Mouse (Mus musculus) common myeloid progenitor, adult 5-6 weeks (primary cell): ENCODE data around the gene Acta1. TPM values are rescaled to one million over a fixed set of nuclear protein-coding genes. Genes with fewer than 3 reads are reported as not detected.

Experiments
- ATAC-seq: replicated peaks from 2 replicates; pipeline ENCODE4 v1.8.0; 2016; ENCODE audit warnings: low read depth, mild to moderate bottlenecking, moderate TSS enrichment, inconsistent platforms; ENCODE audit not compliant: poor library complexity, severe bottlenecking
- total RNA-seq: library from RNA; stranded (forward); fragments of 200-1000, 187-1606 nt; gene quantifications from 2 replicates; pipeline ENCODE4 v1.2.3, GENCODE M21; 2017

The Acta1 gene
- total RNA-seq: not detected in 2 replicates

GRCm38 (mm10) chr8:123894502-123895097 lies at the start of gene Acta1:
TSS of gene Acta1 (minus strand) at chr8:123894751.
- ATAC-seq: no peak

- ATAC-seq: no peak
These were observed 34.5 kb upstream of the Acta1 start for GRCm38 (mm10) chr8:123929026-123929425.

DNA sequence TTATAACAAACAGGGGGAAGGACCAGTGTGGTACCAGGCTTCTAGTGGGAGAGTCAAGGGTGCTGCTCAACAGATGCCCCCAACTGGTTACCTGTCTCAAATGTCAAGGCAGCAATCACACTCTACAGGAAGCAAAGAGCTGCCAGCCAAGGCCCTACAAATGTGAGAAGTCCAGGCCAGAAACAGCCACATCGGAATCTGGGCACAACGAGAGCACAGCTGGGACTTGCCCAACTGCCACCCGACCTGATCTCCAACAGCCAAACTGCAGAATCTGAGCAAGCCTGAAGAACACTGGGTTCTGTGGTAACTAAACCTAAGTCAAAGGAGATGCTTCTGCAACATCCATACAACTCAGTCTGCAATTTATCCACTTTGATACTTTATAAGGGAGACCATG lies 31.1 kb upstream of the Acta1 start:
- ATAC-seq: no peak

DNA sequence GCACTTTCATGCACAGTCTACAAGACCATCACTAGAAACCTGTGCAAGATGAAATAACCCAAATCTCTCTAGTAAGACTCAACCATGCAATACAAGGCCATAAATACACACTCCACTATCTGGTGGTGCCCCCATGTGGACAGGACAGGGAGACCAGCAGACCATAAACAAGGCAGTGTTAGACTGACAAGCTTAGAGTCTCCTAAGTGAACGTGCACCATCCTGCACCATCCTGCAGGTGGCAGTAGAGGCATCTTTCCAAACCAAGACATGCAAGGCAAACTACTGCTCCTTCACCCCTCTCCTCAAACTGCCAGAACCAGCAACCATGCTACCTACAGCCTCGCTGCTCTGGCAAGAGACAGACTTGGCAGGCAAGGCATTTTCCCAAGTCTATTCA lies 30.2 kb upstream of the Acta1 start:
- ATAC-seq: peak; percentile 98

GRCm38 (mm10) chr8:123914635-123915034 lies 20.1 kb upstream of the Acta1 start:
- ATAC-seq: no peak

GRCm38 (mm10) chr8:123912265-123912664 lies 17.7 kb upstream of the Acta1 start:
- ATAC-seq: no peak

GRCm38 (mm10) chr8:123907604-123908003 lies 13.1 kb upstream of the Acta1 start:
- ATAC-seq: no peak

DNA sequence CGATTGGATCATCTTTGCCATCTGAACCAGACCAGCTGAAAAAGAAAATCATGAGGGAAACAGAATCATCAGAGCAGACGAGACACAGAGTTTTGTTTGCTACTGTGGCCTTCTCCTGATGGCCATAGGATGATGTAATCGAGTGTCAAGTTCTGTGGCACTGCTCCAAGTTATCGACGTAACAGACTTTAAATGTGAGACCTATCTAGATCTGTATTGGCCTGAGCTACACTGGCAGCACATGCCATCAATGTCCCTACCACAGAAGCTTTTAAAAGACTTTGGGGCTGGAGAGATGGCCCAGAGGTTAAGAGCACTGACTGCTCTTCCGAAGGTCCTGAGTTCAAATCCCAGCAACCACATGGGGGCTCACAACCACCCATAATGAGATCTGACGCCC lies 8.1 kb upstream of the Acta1 start:
- ATAC-seq: no peak

GRCm38 (mm10) chr8:123899366-123899765 lies 4.8 kb upstream of the Acta1 start:
- ATAC-seq: no peak

DNA sequence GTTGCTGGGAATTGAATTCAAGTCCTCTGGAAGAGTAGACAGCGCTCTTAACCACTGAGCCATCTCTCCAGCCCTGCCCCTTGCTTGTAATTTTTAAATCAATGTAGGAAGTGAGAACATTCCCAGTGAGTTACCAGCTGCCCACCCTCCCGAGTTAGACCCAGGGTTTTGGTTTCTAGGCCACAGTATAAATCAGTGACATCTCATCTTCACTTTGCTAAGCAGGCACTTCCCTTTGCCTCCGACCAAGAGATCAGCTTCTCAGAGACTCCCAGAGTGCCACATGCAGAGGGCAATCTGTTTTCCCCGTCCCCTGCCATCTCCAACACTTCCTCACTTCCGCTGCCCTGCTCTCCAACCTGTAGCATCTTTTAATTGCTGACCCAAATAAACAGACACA lies 4.0 kb upstream of the Acta1 start:
- no peak for ATAC-seq

DNA sequence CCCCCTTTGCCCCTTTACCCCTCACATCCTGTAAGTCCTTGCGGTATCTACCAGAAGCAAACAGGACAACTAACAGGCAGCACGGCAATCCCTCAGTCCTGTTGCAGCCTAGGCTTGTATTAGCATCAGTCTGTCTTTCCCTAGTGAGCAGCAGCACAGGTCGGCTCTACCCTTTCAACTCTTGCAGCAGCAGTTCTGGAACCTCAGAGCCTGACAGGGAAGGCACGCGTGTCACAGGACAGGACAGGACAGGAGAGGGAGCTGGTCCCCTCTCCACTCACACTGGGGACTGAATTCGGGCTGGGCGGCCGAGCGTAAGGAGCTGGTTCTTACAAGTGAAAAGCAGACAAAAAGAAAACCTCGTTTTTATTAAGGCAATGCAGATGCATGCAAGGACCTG lies 2.2 kb upstream of the Acta1 start:
- no peak for ATAC-seq

- ATAC-seq: no peak
These were observed 1.8 kb upstream of the Acta1 start for GRCm38 (mm10) chr8:123896366-123896761.

- no peak for ATAC-seq
These were observed 1.3 kb upstream of the Acta1 start for GRCm38 (mm10) chr8:123895680-123896365.

GRCm38 (mm10) chr8:123895230-123895629 lies 679 bp upstream of the Acta1 start:
- ATAC-seq: no peak

DNA sequence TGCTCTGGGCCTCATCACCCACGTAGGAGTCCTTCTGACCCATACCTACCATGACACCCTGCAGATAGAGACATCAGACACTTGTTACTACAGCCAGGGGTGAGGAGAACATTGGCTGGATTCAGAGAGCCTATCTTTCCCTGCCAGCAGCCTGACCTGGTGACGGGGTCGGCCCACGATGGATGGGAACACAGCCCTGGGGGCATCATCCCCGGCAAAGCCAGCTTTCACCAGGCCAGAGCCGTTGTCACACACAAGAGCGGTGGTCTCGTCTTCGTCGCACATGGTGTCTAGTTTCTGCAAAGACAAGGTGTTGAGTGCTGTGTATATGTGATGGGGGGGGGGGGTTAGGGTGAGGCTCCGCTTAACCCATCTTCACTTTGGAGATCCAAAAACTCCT lies 1.1 kb downstream of the Acta1 start:
- no peak for ATAC-seq

DNA sequence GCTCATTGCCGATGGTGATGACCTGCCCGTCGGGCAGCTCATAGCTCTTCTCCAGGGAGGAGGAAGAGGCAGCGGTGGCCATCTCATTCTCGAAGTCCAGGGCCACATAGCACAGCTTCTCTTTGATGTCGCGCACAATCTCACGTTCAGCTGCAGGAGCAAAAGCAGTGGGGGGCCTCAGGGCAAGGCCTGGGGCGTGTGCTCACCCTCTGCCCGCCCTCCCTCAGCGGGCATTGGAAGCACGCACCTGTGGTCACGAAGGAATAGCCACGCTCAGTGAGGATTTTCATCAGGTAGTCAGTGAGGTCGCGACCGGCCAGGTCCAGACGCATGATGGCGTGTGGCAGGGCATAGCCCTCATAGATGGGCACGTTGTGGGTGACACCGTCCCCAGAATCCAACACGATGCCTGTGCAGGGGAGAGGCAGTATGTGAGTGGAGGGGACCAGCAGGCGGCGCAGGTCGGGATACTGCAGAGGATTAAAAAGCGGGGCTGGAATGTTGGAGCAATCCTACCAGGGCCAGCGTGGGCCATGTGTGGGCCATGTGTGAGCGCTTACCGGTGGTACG lies 1.9 kb downstream of the Acta1 start:
- ATAC-seq: no peak

DNA sequence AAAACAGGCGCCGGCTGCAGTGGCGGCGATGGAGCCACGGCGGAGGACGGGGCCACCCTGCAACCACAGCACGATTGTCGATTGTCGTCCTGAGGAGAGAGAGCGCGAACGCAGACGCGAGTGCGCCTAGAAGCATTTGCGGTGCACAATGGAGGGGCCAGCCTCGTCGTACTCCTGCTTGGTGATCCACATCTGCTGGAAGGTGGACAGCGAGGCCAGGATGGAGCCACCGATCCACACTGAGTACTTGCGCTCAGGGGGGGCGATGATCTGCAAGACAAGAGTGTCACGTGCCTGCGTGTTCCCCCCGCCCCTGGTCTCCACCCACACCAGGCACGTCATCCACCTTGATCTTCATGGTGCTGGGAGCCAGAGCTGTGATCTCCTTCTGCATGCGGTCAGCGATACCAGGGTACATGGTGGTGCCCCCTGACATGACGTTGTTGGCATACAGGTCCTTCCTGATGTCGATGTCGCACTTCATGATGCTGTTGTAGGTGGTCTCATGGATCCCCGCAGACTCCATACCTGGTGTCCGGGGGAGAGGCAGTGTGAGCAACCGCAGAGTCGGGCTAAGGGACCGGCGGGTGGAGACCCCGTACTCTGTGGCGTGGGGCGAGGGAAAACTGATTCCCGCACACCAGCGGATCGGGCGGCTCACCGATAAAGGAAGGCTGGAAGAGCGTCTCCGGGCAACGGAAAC lies 2.5 kb downstream of the Acta1 start:
- no peak for ATAC-seq

DNA sequence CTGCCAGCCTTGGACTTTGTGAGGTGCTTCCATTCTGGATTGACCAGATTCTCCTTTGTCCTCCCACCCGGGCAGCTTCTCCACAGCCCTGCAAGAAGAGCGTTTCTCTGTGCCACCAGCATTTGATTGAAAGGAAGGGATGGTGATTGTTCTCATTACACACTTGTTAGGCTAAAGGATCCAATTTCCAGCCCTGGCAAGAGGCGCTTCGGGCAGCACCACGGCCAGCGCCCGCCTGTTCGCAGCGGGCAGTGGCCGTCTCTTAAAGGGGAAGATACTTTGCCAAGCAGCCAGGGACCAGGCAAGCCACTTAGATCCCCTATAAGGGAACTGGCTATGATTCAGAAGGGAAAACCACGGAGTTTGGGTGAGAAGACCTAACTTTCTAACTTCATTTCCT lies 3.3 kb downstream of the Acta1 start:
- peak; percentile 82 for ATAC-seq

GRCm38 (mm10) chr8:123889797-123890196 lies 4.8 kb downstream of the Acta1 start:
- ATAC-seq: no peak

- ATAC-seq: no peak
These were observed 6.6 kb downstream of the Acta1 start for GRCm38 (mm10) chr8:123887956-123888355.

DNA sequence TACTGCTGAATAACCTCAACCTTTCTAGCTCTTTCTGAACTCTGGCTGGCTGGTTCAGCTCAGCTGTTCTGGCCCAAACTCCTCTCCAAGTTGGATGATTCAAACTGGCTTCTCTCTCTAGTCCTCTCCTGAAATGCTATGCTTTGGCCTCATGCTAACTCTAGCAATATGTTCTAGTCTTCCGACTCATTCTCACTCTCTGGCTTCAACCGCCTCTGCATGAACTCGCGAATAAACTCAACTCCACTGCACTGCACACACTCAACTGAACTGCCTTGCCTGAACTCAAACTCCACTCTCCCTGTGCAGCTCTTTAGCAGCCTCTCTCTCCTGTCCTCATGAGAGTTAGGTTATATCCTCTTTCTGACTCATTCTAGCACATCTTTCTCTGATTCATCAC lies 7.4 kb downstream of the Acta1 start:
- no peak for ATAC-seq
